Mouse (Mus musculus): ENCODE data around the gene Sell.
A peak's percentile ranks its signal among the peaks of the same experiment; 100 is the strongest.
"Not testable (repeated sequence)": the region's sequence is repeated elsewhere in the genome, so short reads cannot be mapped to it uniquely, and the experiment has no call there.

The Sell gene

DNA sequence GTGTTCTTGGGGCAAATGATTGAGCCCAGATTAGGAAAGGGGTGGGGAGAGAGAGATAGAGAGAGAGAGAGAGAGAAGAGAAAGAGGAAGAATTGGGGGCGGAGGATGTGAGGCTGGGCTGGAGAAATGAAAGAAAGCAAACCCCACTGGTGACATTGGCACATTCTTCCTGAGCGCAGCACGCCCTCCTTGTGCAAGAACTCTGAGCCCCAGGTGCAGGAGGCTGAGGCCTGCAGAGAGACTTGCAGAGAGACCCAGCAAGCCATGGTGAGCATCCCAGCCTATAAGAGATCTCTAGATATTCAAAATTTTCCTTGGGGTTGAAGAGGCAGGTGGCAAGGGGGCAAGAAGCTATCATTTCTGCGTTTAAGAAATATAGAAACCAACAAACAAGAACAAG, at the start of gene Sell:
Gene Sell, plus strand, starts transcription at position 58 of the 400 bp plus-strand sequence.
- H3K36me3 ChIP-seq (ENCODE audit: control insufficient read depth, insufficient read depth, low read length, poor library complexity, severe bottlenecking), result peaks cover 10% of the 10 kb centered on the region
- H3K27me3 ChIP-seq (ENCODE audit: control insufficient read depth, insufficient read depth, low read length, poor library complexity, severe bottlenecking), result no peaks in the 10 kb centered on the region
- peak; percentile 60 for DNase-seq (ENCODE audit: low read depth, low spot score)

DNA sequence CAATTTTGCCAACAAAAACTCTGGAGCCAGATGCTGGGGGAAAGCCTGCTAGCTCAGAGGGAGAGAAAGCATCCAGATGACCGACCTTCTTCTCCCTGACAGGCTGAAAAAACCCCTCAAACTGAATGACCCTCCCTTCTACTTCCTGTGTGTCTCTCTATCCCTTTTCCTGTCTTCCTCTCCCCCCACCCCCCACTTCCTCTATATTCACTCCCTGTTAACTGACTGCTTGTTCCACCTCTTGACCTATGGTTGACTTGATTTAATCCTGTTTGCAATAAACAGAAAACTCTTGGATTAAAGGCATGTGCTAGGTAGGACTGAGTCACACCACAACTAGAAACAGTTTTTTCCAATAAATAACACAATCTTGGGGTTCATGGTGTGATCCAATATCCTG, 47.2 kb upstream of the Sell start:
- no peaks in the 10 kb centered on the region for H3K36me3 ChIP-seq (ENCODE audit: control insufficient read depth, insufficient read depth, low read length, poor library complexity, severe bottlenecking)
- H3K27me3 ChIP-seq (ENCODE audit: control insufficient read depth, insufficient read depth, low read length, poor library complexity, severe bottlenecking), result no peaks in the 10 kb centered on the region
- DNase-seq (ENCODE audit: low read depth, low spot score), result no peak

DNA sequence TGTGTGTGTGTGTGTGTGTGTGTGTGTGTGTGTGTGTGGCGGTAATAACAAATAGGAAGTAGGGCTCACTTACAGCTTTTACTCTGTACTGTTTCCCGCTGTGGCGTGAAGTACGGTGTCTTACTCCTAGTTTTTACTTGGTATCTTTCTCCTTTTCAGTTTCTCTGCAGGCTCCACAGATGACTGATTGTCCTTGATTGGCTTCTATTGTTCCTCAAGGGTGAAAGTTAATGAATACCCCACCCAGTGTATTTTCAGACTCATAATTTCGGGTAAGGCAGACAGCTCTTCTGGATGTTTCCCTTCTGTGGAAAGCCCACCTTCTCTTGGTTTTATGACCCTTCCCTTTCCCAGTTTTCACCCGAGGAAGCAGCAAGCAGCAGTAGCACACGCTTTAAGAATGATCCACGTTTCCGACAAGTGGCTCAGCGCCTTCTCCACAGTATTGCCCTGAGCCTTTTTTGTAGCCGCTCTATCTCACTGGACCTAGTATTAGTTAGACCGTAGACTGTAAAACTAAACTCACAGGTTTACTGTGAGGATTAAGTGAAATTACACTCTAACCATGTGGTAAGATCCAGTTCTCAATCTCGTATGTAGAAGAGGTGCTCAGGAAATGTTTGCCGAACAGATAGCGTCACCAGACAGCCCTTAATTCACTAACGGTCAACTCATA, 43.4 kb upstream of the Sell start:
- H3K27me3 ChIP-seq (ENCODE audit: control insufficient read depth, insufficient read depth, low read length, poor library complexity, severe bottlenecking), result no peaks in the 10 kb centered on the region
- no peaks in the 10 kb centered on the region for H3K36me3 ChIP-seq (ENCODE audit: control insufficient read depth, insufficient read depth, low read length, poor library complexity, severe bottlenecking)
- DNase-seq (ENCODE audit: low read depth, low spot score), result no peak

DNA sequence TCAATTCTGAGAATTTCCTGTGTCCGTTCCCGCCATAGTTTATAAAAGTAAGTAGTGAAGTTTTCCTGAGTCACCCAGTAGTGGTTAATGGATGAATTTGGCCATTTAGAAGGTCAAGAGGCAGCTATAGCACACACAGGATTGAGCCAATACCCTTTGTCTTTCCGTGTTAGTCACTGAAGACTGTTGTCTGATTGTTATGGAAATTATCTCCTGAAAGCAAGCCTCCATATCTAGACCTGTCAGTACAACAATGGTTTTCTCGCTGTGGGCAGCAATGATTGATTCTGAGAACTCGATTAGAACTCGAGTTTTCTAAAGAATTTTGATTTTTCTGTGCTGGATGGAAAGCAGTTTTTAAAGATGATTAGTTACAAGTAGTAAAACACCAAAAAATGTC, 42.0 kb upstream of the Sell start:
- H3K27me3 ChIP-seq (ENCODE audit: control insufficient read depth, insufficient read depth, low read length, poor library complexity, severe bottlenecking), result no peaks in the 10 kb centered on the region
- no peaks in the 10 kb centered on the region for H3K36me3 ChIP-seq (ENCODE audit: control insufficient read depth, insufficient read depth, low read length, poor library complexity, severe bottlenecking)
- DNase-seq (ENCODE audit: low read depth, low spot score), result no peak

DNA sequence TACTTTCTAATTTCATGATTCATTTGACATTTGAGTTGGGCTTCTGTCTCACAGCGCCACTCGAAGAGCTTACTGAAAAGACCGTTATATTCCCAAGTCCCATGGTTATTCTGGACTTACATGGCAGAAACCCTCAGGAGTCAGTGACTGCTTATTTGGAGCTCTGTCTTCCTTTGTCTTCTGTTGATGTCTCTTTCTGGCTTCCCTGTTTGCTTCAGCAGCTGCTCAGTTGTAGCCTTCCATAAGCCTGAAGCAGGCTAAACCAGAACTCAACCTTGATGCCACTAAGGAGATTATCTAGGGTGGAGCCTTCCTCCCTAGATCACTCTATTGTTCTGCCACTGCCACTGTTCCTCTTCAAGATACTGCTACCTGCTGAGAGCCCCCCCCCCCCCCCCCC, 41.0 kb upstream of the Sell start:
- DNase-seq (ENCODE audit: low read depth, low spot score); H3K36me3 ChIP-seq (ENCODE audit: control insufficient read depth, insufficient read depth, low read length, poor library complexity, severe bottlenecking); H3K27me3 ChIP-seq (ENCODE audit: control insufficient read depth, insufficient read depth, low read length, poor library complexity, severe bottlenecking): not testable (repeated sequence)

DNA sequence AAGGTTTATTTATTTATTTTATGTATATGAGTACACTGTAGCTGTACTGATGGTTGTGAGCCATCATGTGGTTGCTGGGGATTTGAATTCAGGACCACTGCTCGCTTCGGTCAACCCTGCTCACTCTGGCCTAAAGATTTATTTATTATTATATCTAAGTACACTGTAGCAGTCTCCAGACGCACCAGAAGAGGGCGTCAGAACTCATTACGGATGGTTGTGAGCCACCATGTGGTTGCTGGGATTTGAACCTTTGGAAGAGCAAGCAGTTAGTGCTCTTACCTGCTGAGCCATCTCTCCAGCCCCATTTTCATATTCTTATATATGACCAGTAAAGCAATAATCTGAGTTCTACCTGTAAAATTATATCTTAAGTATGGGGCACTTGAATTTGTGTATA, 39.7 kb upstream of the Sell start:
- H3K27me3 ChIP-seq (ENCODE audit: control insufficient read depth, insufficient read depth, low read length, poor library complexity, severe bottlenecking); H3K36me3 ChIP-seq (ENCODE audit: control insufficient read depth, insufficient read depth, low read length, poor library complexity, severe bottlenecking): not testable (repeated sequence)
- DNase-seq (ENCODE audit: low read depth, low spot score), result peak; percentile 12

DNA sequence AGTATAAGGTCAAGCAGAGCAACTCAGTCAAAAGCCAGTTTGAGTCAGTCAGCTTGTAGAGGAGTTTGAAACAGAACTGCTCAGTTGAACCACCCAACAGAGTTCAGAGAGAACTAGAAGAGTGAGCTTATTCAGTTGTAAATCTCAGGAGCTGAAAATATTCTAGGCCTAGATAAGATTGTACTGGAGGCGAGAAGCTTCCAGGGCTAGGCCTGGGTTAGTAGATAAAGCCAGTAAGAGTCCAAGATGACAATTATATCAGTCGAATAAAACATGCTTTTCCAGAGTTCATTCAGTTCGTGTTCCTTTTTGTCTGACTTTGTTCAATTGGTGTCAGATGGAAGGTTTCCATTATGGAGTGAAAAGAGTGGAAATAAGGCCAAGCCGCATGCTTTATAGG, 36.1 kb upstream of the Sell start:
- Histone ChIP-seq H3K36me3 (ENCODE audit: control insufficient read depth, insufficient read depth, low read length, poor library complexity, severe bottlenecking) (no peaks in the 10 kb centered on the region), H3K27me3 (ENCODE audit: control insufficient read depth, insufficient read depth, low read length, poor library complexity, severe bottlenecking) (no peaks in the 10 kb centered on the region)
- no peak for DNase-seq (ENCODE audit: low read depth, low spot score)

DNA sequence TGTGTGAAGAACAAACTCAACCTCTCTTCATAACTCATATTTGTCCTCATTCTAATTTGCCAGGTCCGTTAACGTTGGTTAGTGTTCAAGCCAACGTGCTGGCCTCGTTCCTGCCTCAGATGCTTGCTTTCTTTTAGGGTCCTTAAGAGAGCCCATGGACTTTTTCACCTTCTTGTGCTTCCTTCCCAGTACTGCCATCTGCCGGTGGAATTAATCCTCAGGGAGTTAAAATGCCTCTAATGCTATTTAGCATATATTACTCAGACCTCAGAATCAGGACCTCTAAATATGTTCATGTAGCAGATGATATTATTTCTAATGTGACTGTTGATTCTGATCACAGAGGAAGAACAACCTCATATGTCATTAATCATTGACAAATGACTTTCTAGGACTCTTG, 34.4 kb upstream of the Sell start:
- Histone ChIP-seq H3K36me3 (ENCODE audit: control insufficient read depth, insufficient read depth, low read length, poor library complexity, severe bottlenecking) (no peaks in the 10 kb centered on the region), H3K27me3 (ENCODE audit: control insufficient read depth, insufficient read depth, low read length, poor library complexity, severe bottlenecking) (no peaks in the 10 kb centered on the region)
- DNase-seq (ENCODE audit: low read depth, low spot score), result peak; percentile 14

DNA sequence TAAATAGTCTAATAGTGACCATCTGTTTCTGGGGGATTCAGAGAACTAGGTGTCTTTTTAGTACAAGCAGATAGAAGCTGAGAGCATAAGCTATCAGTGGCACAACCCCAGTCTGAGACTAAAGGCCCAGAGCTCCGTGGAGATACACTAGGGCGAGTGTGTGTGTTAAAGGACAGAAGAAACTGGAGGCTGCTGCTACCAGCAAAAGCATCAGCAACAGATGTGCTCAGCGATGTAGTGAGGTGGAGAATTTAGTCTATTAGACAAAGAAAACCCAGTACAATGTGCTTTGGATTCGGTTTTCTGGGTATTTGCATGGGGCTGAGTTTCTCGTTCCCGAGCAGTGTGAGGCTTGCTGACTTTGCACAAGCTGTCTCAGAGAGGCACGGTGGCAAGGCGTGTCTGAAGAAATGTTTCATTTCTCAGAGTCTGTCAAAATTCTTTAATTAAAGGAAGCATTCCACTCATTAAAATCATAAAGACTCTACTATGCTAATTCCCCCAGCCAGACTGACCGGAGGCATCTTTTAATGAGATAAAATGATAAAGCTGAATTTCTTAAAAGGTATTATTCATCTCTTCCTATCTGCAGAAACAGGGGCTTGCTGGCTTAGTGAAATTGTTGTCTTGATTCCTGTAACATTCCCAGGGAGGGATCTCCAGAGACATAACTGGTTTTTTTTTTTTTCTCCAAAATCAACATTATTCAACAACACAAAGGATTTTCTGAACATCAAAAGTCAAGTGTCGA, 21.2 kb upstream of the Sell start:
- no peak for DNase-seq (ENCODE audit: low read depth, low spot score)

DNA sequence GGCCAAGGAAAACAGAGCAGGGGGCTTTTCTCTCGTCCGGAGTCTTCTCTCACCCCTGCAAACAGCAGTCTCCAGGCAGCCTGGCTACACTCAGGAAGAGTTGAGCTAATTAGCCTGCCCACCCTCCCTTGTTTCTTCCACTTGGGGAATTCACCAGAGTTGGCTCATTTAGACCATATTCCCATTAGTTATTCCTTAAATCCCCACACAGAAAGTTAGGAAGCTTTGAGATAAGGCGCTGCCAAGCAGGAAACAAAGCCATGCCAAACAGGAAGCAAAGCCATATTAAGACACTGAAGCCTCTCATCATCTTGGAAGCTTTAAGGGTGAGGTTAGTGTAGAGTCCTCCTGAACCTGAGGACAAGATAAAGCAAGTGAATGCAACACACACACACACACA, 18.2 kb upstream of the Sell start:
- Histone ChIP-seq H3K27me3 (ENCODE audit: control insufficient read depth, insufficient read depth, low read length, poor library complexity, severe bottlenecking) (no peaks in the 10 kb centered on the region), H3K36me3 (ENCODE audit: control insufficient read depth, insufficient read depth, low read length, poor library complexity, severe bottlenecking) (no peaks in the 10 kb centered on the region)
- DNase-seq (ENCODE audit: low read depth, low spot score), result no peak

More for the DNA sequence above, 21.2 kb upstream of the Sell start:
- Histone ChIP-seq H3K36me3 (ENCODE audit: control insufficient read depth, insufficient read depth, low read length, poor library complexity, severe bottlenecking) (no peaks in the 10 kb centered on the region), H3K27me3 (ENCODE audit: control insufficient read depth, insufficient read depth, low read length, poor library complexity, severe bottlenecking) (no peaks in the 10 kb centered on the region)

DNA sequence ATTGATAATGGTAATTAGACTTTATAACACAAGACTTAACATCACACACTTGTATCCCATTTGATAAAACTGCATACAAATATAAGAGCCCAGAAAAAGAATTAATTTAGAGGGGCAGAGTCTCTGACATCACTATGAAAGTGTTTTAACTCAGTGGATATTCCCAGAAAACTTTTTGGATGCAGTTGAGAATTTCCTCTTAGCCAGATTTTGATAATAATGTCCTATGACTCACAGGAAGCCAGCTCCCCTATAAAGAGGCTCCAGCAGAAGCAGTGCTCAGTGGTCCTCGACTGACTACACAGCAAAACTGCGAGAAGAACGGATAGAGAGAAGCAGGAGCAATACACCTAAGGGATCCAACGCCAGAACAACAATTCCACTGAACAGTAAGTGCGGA, 13.8 kb upstream of the Sell start, which contains the start of gene Sele:
Gene Sele, plus strand, starts transcription at position 301 of the 400 bp plus-strand sequence.
- no peaks in the 10 kb centered on the region for H3K27me3 ChIP-seq (ENCODE audit: control insufficient read depth, insufficient read depth, low read length, poor library complexity, severe bottlenecking)
- H3K36me3 ChIP-seq (ENCODE audit: control insufficient read depth, insufficient read depth, low read length, poor library complexity, severe bottlenecking), result no peaks in the 10 kb centered on the region

DNA sequence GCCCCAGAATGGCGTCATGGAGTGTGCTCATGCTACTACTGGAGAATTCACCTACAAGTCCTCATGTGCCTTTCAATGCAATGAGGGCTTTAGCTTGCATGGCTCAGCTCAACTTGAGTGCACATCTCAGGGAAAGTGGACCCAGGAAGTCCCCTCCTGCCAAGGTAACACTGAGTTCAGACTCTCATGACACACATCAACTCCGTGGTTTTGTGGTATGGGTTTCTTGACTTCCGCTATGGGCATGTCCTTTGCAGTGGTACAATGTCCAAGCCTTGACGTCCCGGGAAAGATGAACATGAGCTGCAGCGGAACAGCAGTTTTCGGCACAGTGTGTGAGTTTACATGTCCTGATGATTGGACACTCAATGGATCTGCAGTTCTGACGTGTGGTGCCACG, 8.2 kb upstream of the Sell start:
- Histone ChIP-seq H3K36me3 (ENCODE audit: control insufficient read depth, insufficient read depth, low read length, poor library complexity, severe bottlenecking) (no peaks in the 10 kb centered on the region), H3K27me3 (ENCODE audit: control insufficient read depth, insufficient read depth, low read length, poor library complexity, severe bottlenecking) (no peaks in the 10 kb centered on the region)
- DNase-seq (ENCODE audit: low read depth, low spot score), result no peak

More for the DNA sequence above, 13.8 kb upstream of the Sell start, which contains the start of gene Sele:
- DNase-seq (ENCODE audit: low read depth, low spot score), result no peak

DNA sequence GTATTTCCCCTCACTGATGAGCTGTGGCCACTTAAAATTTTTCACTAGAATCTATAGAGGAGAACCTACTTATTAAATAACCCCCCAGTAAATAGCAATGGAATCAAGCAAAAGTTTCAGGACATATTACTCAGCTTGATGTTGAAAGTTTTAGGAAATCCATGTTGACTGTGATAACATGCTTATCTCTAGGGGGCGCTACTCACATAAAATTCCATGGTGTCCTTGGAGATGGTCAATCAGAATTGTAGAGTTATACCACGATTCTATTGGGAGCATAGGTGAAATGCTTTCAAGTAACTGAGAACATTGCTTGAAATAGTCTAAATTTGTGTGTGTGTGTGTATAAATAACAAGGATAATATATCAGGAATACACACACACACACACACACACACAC, 7.0 kb upstream of the Sell start:
- no peaks in the 10 kb centered on the region for H3K36me3 ChIP-seq (ENCODE audit: control insufficient read depth, insufficient read depth, low read length, poor library complexity, severe bottlenecking)
- peak; percentile 66 for DNase-seq (ENCODE audit: low read depth, low spot score)
- no peaks in the 10 kb centered on the region for H3K27me3 ChIP-seq (ENCODE audit: control insufficient read depth, insufficient read depth, low read length, poor library complexity, severe bottlenecking)

DNA sequence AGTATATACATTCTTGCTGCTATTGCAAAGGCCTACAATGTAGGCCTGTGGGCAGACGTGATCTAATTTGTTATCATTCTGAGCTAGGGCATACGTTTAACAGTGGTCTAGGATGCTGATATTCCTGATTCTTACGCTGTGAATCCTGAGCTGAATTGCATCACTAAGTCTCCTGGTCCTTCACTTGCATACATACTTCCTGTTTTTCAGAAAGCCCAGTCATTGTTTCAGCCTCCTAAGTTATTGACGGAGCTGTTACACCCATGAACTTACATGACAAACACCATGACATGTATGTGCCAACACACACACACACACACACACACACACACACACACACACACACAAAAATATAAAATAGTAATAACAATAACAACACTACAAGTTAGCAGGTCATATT, 1.7 kb upstream of the Sell start:
- Histone ChIP-seq H3K27me3 (ENCODE audit: control insufficient read depth, insufficient read depth, low read length, poor library complexity, severe bottlenecking) (no peaks in the 10 kb centered on the region), H3K36me3 (ENCODE audit: control insufficient read depth, insufficient read depth, low read length, poor library complexity, severe bottlenecking) (peaks cover 3% of the 10 kb centered on the region; the same call in 1 of the 2 replicates)
- no peak for DNase-seq (ENCODE audit: low read depth, low spot score)

DNA sequence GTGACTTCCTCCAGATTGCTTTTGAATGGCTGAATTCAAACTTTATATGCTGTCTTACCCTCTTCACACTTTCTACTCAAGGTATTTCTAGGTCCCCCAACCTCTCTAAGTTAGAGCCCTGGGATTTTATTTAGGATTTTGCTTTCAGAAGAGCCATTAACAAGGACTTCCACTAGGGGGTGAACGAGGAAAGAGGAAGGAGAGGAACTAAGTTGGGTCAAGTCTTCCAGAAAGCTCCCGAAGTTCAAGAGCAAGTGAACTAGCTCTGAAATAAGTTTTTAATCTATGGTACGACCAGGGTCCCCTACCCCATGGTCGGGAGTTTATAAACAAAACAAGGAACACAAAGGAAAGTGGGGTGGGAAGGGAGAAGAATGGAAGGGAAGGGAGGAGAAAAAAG, 504 bp upstream of the Sell start:
- DNase-seq (ENCODE audit: low read depth, low spot score), result peak; percentile 73
- Histone ChIP-seq H3K36me3 (ENCODE audit: control insufficient read depth, insufficient read depth, low read length, poor library complexity, severe bottlenecking) (peaks cover 8% of the 10 kb centered on the region), H3K27me3 (ENCODE audit: control insufficient read depth, insufficient read depth, low read length, poor library complexity, severe bottlenecking) (no peaks in the 10 kb centered on the region)

Measured in splenic B cell, adult 2 months (primary cell).